Mouse (Mus musculus) olfactory bulb, adult 2 months (tissue): ENCODE data around the gene 0610030E20Rik.

ENCODE experiments used
- CTCF ChIP-seq: fragments of 200-500 bp; IDR thresholded peaks from 2 replicates; pipeline ENCODE4 v1.5.1; 2012; ENCODE audit warnings: low read depth, mild to moderate bottlenecking, low read length, moderate library complexity; ENCODE audit not compliant: insufficient read depth
- POLR2A ChIP-seq: fragments of 200-500 bp; IDR thresholded peaks from 2 replicates; pipeline ENCODE4 v1.6.1; 2012; ENCODE audit warnings: mild to moderate bottlenecking, low read depth, low read length, moderate library complexity; ENCODE audit not compliant: insufficient read depth

DNA sequence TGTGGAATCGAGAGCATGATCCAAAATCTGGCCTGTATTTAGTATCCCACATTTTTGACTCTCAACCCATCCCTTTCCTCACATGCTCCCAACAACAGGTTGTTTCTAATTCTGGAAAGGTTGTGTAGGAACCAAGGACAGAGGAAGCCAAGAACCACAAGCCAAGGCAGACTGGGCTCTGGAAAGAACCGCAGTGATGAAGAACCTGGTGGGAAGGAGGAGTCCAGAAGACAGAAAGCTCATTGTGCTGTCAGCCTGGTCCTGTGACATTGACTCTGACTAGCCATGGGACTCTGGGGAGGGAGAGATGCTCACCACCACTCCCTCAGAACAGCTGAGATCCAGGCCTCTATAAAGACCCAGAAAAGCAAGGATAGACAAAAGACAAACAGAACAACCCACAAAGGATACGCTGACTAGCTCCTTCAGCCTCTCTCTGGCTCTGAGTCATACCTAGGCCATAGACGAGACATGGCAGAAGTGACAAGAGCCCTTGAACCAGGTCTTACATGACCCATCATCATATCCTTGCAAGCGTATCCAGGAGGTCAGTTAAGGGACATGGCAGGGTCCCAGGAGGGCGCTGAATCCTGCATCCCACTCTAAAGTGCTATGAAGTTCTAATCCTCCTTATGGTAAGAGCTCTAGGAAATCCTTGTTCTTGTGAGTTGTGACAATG lies 36.2 kb downstream of the 0610030E20Rik start:
- no peak for TF ChIP-seq POLR2A
- no peak for TF ChIP-seq CTCF
